In the genomic region with DNA sequence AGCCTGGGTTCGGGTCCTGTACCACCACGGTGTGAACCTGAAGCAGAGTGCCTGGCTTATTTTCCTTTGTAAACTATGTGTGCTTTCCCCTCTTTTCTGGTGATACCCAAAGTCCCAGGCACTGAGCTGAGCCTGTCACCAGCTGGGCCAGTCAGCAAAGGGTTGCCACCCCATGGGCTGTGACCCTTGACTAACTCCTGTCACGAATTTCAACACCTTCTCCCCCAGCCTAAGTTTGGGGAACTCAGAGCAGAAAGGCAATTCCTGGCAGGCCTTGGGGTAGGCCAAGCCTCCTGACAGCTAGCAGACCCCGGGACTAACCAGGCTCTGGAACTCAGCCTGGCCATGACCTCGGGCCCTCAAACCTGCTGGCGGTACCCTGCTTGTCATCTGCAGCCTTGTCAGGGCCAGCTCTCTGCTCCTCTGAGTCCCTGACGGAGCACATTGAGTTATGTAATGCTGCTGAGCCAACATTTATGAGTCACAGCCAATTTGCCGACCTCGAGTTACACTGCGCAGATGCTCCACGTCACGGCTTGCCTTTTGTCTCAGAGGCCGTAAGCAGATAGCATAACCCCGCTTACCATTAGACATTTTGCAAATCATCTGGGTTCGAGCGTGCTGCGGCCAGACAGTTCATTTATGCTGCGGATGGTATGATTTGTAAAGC, we compare ENCODE assay signal across 8 mouse cellular contexts.
DNase-seq lines count a peak whose midpoint lies in the region; ATAC-seq and TF ChIP-seq lines count a peak whose summit lies in the region.

No protein-coding gene starts in this region.

- no peaks in the 10 kb centered on the region for H3K9me3 ChIP-seq in hindbrain, embryonic 10.5 days
- no peaks in the 10 kb centered on the region for H3K9me3 ChIP-seq in hindbrain, embryonic 12.5 days (replicated peaks)
- no peaks in the 10 kb centered on the region for H3K9me3 ChIP-seq in embryonic facial prominence, embryonic 15.5 days (replicated peaks)
- H3K9me3 ChIP-seq in intestine, postnatal 0 days (ENCODE audit: control insufficient read depth): no peaks in the 10 kb centered on the region
- H3K9me3 ChIP-seq in limb, embryonic 13.5 days: no peaks in the 10 kb centered on the region

- H3K27ac ChIP-seq in hindbrain, embryonic 10.5 days: peak overlapping the region; percentile 16; the same call in 1 of the 2 replicates
- H3K27ac ChIP-seq in hindbrain, embryonic 12.5 days: no peak overlapping the region
- H3K27ac ChIP-seq in embryonic facial prominence, embryonic 15.5 days (replicated peaks): no peak overlapping the region
- no peak overlapping the region for H3K27ac ChIP-seq in intestine, postnatal 0 days (ENCODE audit: low read depth, low read length)
- H3K27ac ChIP-seq in limb, embryonic 13.5 days: peak overlapping the region; percentile 22; the same call in 1 of the 2 replicates

- WGBS in hindbrain, embryonic 10.5 days: 78% methylated on average over 18 of the region's 18 CpGs
- WGBS in hindbrain, embryonic 12.5 days: 71% methylated on average over 18 of the region's 18 CpGs
- WGBS in embryonic facial prominence, embryonic 15.5 days: 46% methylated on average over 18 of the region's 18 CpGs
- 40% methylated on average over 18 of the region's 18 CpGs for WGBS in intestine, postnatal 0 days
- WGBS in limb, embryonic 13.5 days: 41% methylated on average over 18 of the region's 18 CpGs

- H3K4me1 ChIP-seq in hindbrain, embryonic 10.5 days (replicated peaks): peaks cover 6% of the 10 kb centered on the region; the same call in 1 of the 2 replicates
- 0 out of 2 replicates have a peak, but pooled peaks cover 3% of the 10 kb centered on the region for H3K4me1 ChIP-seq in hindbrain, embryonic 12.5 days
- 0 out of 2 replicates have a peak, but pooled peaks cover 7% of the 10 kb centered on the region for H3K4me1 ChIP-seq in embryonic facial prominence, embryonic 15.5 days
- H3K4me1 ChIP-seq in intestine, postnatal 0 days (replicated peaks; ENCODE audit: control insufficient read depth, insufficient read depth, low read length): no peaks in the 10 kb centered on the region
- H3K4me1 ChIP-seq in limb, embryonic 13.5 days: peaks cover 23% of the 10 kb centered on the region

- DNase-seq in hindbrain, embryonic 10.5 days (ENCODE audit: low spot score): peak; percentile 21
- peak; percentile 94 for DNase-seq in adrenal gland, adult 8-10 months
- peak; percentile 51 for DNase-seq in right cerebral cortex, postnatal 25 days
- no peak for DNase-seq in retina, embryonic 14.5 days (ENCODE audit: low spot score)

- H3K27me3 ChIP-seq in hindbrain, embryonic 10.5 days (ENCODE audit: insufficient read depth, poor library complexity, severe bottlenecking): no peaks in the 10 kb centered on the region
- H3K27me3 ChIP-seq in hindbrain, embryonic 12.5 days: no peaks in the 10 kb centered on the region
- 0 out of 2 replicates have a peak, but pooled peaks cover 2% of the 10 kb centered on the region for H3K27me3 ChIP-seq in embryonic facial prominence, embryonic 15.5 days
- H3K27me3 ChIP-seq in intestine, postnatal 0 days (replicated peaks; ENCODE audit: control insufficient read depth, insufficient read depth, low read length): no peaks in the 10 kb centered on the region
- peaks cover 11% of the 10 kb centered on the region; the same call in 1 of the 2 replicates for H3K27me3 ChIP-seq in limb, embryonic 13.5 days

- no peak for TF ChIP-seq CTCF in intestine, postnatal 0 days (IDR thresholded peaks at IDR 0.05; ENCODE audit: low read depth)

- no peak overlapping the region for H3K9ac ChIP-seq in hindbrain, embryonic 12.5 days
- H3K9ac ChIP-seq in embryonic facial prominence, embryonic 15.5 days: no peak overlapping the region
- no peak overlapping the region for H3K9ac ChIP-seq in intestine, postnatal 0 days (ENCODE audit: low read depth, low read length)
- H3K9ac ChIP-seq in limb, embryonic 13.5 days: no peak overlapping the region

- no peak for ATAC-seq in hindbrain, embryonic 12.5 days (ENCODE audit: low FRiP score)
- ATAC-seq in embryonic facial prominence, embryonic 15.5 days (ENCODE audit: insufficient number of reproducible peaks, low FRiP score, low TSS enrichment, low read depth): peak; percentile 58; the same call in 1 of the 2 replicates
- ATAC-seq in intestine, postnatal 0 days: peak; percentile 54; the same call in 1 of the 2 replicates
- ATAC-seq in limb, embryonic 13.5 days (ENCODE audit: low FRiP score, low read depth): peak; percentile 82

- H3K4me3 ChIP-seq in hindbrain, embryonic 10.5 days: no peak overlapping the region
- H3K4me3 ChIP-seq in hindbrain, embryonic 12.5 days: no peak overlapping the region
- H3K4me3 ChIP-seq in embryonic facial prominence, embryonic 15.5 days (replicated peaks): no peak overlapping the region
- H3K4me3 ChIP-seq in intestine, postnatal 0 days (ENCODE audit: low read depth, low read length): no peak overlapping the region
- H3K4me3 ChIP-seq in limb, embryonic 13.5 days: no peak overlapping the region

- no peak overlapping the region for H3K4me2 ChIP-seq in hindbrain, embryonic 12.5 days (replicated peaks)
- no peak overlapping the region for H3K4me2 ChIP-seq in embryonic facial prominence, embryonic 15.5 days (replicated peaks)
- no peak overlapping the region for H3K4me2 ChIP-seq in intestine, postnatal 0 days (replicated peaks; ENCODE audit: low read depth)
- peak overlapping the region; percentile 25; the same call in 1 of the 2 replicates for H3K4me2 ChIP-seq in limb, embryonic 13.5 days (replicated peaks)

- H3K36me3 ChIP-seq in hindbrain, embryonic 10.5 days: no peaks in the 10 kb centered on the region
- no peaks in the 10 kb centered on the region for H3K36me3 ChIP-seq in hindbrain, embryonic 12.5 days
- H3K36me3 ChIP-seq in embryonic facial prominence, embryonic 15.5 days: no peaks in the 10 kb centered on the region
- H3K36me3 ChIP-seq in intestine, postnatal 0 days (ENCODE audit: control insufficient read depth, insufficient read depth): no peaks in the 10 kb centered on the region
- no peaks in the 10 kb centered on the region for H3K36me3 ChIP-seq in limb, embryonic 13.5 days

Comparison
In these comparisons a context has a peak if more than half of its experiments do, and no peak if none do; other contexts are left out.
1. H3K27ac ChIP-seq: peak in hindbrain, embryonic 10.5 days (single experiment) and limb, embryonic 13.5 days (single experiment); none in hindbrain, embryonic 12.5 days (single experiment), embryonic facial prominence, embryonic 15.5 days (single experiment) and intestine, postnatal 0 days (single experiment).